Mouse (Mus musculus): ENCODE measurements around the gene Kcng1.

- TF ChIP-seq CTCF (IDR thresholded peaks at IDR 0.05; ENCODE audit: low read depth) = no peak
- no peak for TF ChIP-seq EP300 (IDR thresholded peaks at IDR 0.05; ENCODE audit: low read depth)
These were observed 50.1 kb downstream of the Kcng1 start for GRCm38 (mm10) chr2:168231471-168231829.

Measured in heart, postnatal 0 days (tissue).